Mouse (Mus musculus): ENCODE measurements at regions not wholly inside any gene's neighbourhood (a gene's known extent, or its start where the extent isn't known, plus 50 kb on each side); places are given as distances from the start of the nearest gene placed in this dataset.

- Histone ChIP-seq H3K36me3 (no peaks in the 10 kb centered on the region), H3K27ac (no peak overlapping the region), H3K4me3 (no peak overlapping the region), H3K4me1 (peaks cover 3% of the 10 kb centered on the region; the same call in 1 of the 2 replicates), H3K9ac (no peak overlapping the region), H3K9me3 (no peaks in the 10 kb centered on the region), H3K4me2 (no peak overlapping the region), H3K27me3 (no peaks in the 10 kb centered on the region)
- no peak for ATAC-seq (ENCODE audit: borderline replicate concordance, extremely low read depth, low FRiP score, low TSS enrichment)
- 58% methylated on average over 11 of the region's 11 CpGs for WGBS
Observed at GRCm38 (mm10) chr1:77259789-77260188, 255.1 kb downstream of the Epha4 start.

DNA sequence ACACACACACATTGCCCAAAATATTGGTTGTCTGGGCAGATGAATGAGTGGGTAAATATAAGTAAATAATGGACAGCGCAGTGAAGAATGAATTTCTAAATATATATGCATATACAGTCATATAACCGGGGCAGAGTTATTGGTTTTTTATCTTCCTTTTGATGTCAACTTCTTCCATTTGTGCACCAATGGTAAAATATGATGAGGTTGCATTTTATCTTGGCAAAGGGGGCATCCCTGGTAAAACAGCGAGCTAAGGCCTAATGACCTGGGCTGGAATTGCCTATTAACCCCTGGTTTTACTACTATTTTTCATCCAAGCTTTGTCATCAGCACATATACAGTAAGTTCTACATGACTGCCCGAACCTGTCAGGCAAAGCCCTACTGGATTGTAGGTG, 253.2 kb downstream of the Epha4 start:
- H3K9me3 ChIP-seq: no peaks in the 10 kb centered on the region
- no peak overlapping the region for H3K4me2 ChIP-seq

DNA sequence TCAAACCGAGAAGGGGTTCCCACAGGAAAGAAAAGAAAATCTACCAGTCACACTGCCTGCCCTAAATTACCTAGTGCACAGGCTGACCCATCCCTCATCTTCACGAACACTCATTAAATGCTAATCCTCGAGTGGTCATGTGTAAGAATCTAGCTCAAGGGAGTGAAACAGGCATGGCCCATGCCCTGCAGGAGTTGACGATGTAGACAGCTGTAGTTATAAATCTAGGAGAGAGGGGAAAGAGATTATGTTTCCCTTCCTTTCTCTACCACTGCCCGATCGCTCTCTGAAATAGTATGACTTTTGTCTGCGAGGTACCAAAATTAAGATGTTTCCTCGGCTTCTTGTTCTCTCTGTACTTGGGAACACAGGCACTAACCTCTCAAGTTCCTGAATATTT, 249.2 kb downstream of the Epha4 start:
- H3K27ac ChIP-seq: no peak overlapping the region
- H3K4me2 ChIP-seq: no peak overlapping the region
- H3K36me3 ChIP-seq: no peaks in the 10 kb centered on the region
- H3K9ac ChIP-seq: no peak overlapping the region
- H3K9me3 ChIP-seq: no peaks in the 10 kb centered on the region
- no peaks in the 10 kb centered on the region for H3K27me3 ChIP-seq
- ATAC-seq (ENCODE audit: borderline replicate concordance, extremely low read depth, low FRiP score, low TSS enrichment): no peak
- H3K4me1 ChIP-seq: no peaks in the 10 kb centered on the region
- no peak overlapping the region for H3K4me3 ChIP-seq
- WGBS: 58% methylated on average over 8 of the region's 8 CpGs

More for the DNA sequence above, 253.2 kb downstream of the Epha4 start:
- H3K9ac ChIP-seq: no peak overlapping the region
- no peaks in the 10 kb centered on the region for H3K36me3 ChIP-seq
- no peak for ATAC-seq (ENCODE audit: borderline replicate concordance, extremely low read depth, low FRiP score, low TSS enrichment)
- no peaks in the 10 kb centered on the region for H3K27me3 ChIP-seq
- H3K4me3 ChIP-seq: no peak overlapping the region
- peaks cover 3% of the 10 kb centered on the region; the same call in 1 of the 2 replicates for H3K4me1 ChIP-seq
- H3K27ac ChIP-seq: no peak overlapping the region
- 85% methylated on average over 4 of the region's 4 CpGs for WGBS

DNA sequence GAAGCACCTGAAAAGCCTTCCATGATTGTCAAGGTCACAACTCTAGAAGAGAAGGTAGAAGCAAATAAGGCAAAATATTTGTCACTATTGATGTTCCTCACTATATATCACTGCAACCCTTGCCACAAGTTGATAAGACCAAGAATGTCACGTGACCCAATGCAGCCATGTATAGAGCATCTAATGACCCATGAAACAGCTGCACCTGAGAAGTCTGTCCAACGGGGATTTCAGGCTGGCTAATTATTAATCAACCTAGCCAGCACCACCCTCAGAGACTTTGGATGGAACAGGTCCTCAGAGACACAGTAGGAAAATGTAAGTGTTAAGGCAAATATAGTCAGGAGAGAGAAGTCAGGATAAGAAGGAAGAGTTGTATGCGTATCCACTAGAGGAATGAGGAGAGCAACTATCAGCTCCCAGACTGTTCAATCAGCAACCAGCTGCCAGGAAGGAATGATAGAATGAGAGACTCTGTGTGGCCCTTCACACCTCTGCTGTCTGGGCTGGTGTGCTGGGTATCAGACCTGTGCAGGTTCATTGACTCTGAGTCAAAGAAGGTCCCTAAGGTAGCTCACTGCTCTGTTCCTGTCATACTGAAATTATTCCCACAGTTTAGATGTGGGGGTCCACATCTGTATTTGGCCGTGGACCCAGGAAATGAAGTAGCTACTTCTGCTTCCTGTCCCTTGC, 247.4 kb downstream of the Epha4 start:
- 64% methylated on average over 4 of the region's 4 CpGs for WGBS
- H3K36me3 ChIP-seq: no peaks in the 10 kb centered on the region
- H3K27me3 ChIP-seq: no peaks in the 10 kb centered on the region
- H3K4me3 ChIP-seq: no peak overlapping the region
- H3K9me3 ChIP-seq: no peaks in the 10 kb centered on the region
- no peak overlapping the region for H3K9ac ChIP-seq
- ATAC-seq (ENCODE audit: borderline replicate concordance, extremely low read depth, low FRiP score, low TSS enrichment): no peak
- H3K4me1 ChIP-seq: no peaks in the 10 kb centered on the region
- H3K4me2 ChIP-seq: no peak overlapping the region
- H3K27ac ChIP-seq: no peak overlapping the region

DNA sequence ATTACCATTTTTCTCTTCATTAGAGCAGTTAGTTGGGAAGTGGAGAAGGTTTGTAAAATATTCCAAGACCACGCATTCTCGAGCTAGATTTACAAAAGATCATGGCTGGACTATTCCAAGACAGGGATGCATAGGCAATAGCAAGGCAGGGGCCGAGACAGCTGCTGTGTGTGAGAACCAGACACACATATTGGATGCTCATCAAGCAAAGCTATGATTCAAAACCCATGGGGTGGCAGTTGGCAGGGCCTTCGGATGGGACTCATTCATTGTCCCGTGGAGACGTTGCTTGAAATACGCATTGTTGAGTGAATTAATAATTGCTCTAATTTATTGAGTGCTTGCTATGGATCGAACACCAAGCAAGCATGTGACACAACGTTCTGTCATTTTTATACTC, 239.6 kb downstream of the Epha4 start:
- H3K36me3 ChIP-seq: no peaks in the 10 kb centered on the region
- no peak overlapping the region for H3K4me3 ChIP-seq
- ATAC-seq (ENCODE audit: borderline replicate concordance, extremely low read depth, low FRiP score, low TSS enrichment): no peak
- no peaks in the 10 kb centered on the region for H3K27me3 ChIP-seq
- H3K9ac ChIP-seq: no peak overlapping the region
- no peak overlapping the region for H3K27ac ChIP-seq
- H3K4me2 ChIP-seq: no peak overlapping the region
- WGBS: 83% methylated on average over 9 of the region's 9 CpGs
- H3K4me1 ChIP-seq: no peaks in the 10 kb centered on the region
- H3K9me3 ChIP-seq: no peaks in the 10 kb centered on the region

- no peaks in the 10 kb centered on the region for H3K36me3 ChIP-seq
- H3K4me3 ChIP-seq: no peak overlapping the region
- no peaks in the 10 kb centered on the region for H3K27me3 ChIP-seq
- no peak overlapping the region for H3K27ac ChIP-seq
- no peak overlapping the region for H3K4me2 ChIP-seq
- H3K9ac ChIP-seq: no peak overlapping the region
- WGBS: 34% methylated on average over 7 of the region's 7 CpGs
- ATAC-seq (ENCODE audit: borderline replicate concordance, extremely low read depth, low FRiP score, low TSS enrichment): no peak
- H3K4me1 ChIP-seq: no peaks in the 10 kb centered on the region
- no peaks in the 10 kb centered on the region for H3K9me3 ChIP-seq
Observed at GRCm38 (mm10) chr1:77279566-77279965, 235.3 kb downstream of the Epha4 start.

DNA sequence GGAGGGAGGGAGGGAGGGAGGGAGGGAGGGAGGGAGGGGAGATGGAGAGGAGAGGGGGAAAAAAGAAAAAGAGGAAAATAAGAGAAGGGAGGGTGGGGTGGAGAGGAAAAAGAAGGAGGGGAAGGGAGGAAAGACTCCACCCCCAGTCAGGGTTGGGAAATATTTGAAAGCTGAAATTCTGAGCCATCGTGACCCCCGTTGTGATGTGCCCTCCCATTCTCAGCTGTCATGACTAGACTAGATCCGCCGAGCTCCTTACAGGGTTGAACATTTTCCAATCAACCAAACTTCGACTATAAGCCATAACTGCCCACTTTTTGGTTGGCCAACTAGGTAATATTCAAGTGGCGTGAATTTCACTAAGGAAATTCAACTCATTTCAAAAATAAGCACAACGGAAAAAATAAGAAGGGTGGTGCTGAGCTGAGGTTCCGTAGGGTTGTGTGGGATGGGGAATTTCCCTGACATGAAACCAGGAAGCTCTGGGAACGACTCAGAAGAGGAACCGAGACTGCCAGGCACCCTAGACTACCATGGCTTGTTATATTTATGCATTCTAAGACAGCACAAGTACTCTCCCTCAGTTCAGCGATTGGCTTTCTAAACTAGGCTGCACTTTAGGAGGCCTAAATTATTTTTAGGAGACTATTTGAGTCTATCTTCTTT, 234.4 kb downstream of the Epha4 start:
- ATAC-seq (ENCODE audit: borderline replicate concordance, extremely low read depth, low FRiP score, low TSS enrichment): no peak
- Histone ChIP-seq H3K4me2 (no peak overlapping the region), H3K9me3 (no peaks in the 10 kb centered on the region), H3K4me3 (no peak overlapping the region), H3K9ac (no peak overlapping the region), H3K27me3 (no peaks in the 10 kb centered on the region), H3K4me1 (no peaks in the 10 kb centered on the region), H3K36me3 (no peaks in the 10 kb centered on the region), H3K27ac (no peak overlapping the region)
- WGBS: 79% methylated on average over 11 of the region's 11 CpGs

GRCm38 (mm10) chr1:77281741-77282140, 233.1 kb downstream of the Epha4 start:
- no peaks in the 10 kb centered on the region for H3K36me3 ChIP-seq
- no peak overlapping the region for H3K27ac ChIP-seq
- no peaks in the 10 kb centered on the region for H3K4me1 ChIP-seq
- no peaks in the 10 kb centered on the region for H3K27me3 ChIP-seq
- ATAC-seq (ENCODE audit: borderline replicate concordance, extremely low read depth, low FRiP score, low TSS enrichment): no peak
- 87% methylated on average over 4 of the region's 4 CpGs for whole genome bisulfite sequencing
- no peak overlapping the region for H3K9ac ChIP-seq
- no peaks in the 10 kb centered on the region for H3K9me3 ChIP-seq
- no peak overlapping the region for H3K4me2 ChIP-seq
- no peak overlapping the region for H3K4me3 ChIP-seq

GRCm38 (mm10) chr1:77298713-77299132, 216.2 kb downstream of the Epha4 start:
- Histone ChIP-seq H3K9me3 (no peaks in the 10 kb centered on the region), H3K4me1 (no peaks in the 10 kb centered on the region), H3K27me3 (no peaks in the 10 kb centered on the region), H3K9ac (no peak overlapping the region), H3K27ac (no peak overlapping the region), H3K4me3 (no peak overlapping the region), H3K36me3 (no peaks in the 10 kb centered on the region), H3K4me2 (no peak overlapping the region)
- WGBS: 65% methylated on average over 4 of the region's 4 CpGs
- ATAC-seq (ENCODE audit: borderline replicate concordance, extremely low read depth, low FRiP score, low TSS enrichment): peak; percentile 64; the same call in 1 of the 2 replicates

DNA sequence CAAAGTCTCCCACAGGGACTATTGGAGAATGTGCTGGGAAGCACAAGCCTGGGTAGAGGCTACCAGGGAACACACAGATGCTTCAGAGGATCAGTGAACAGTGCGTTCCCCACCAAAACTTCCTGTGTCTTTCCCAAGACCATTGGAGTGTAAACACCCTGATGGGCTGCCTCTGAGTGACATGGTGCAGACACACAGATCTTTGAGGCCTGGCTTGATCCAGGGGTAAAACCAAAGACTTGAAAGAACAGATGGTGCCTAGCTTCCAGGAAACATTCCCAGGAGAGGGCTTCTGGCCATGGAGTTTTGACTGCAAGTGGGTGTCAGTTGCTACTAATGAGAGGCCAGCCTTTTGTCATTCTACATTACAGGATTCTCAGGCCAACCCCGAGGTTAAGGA, 214.1 kb downstream of the Epha4 start:
- Histone ChIP-seq H3K36me3 (no peaks in the 10 kb centered on the region), H3K4me1 (no peaks in the 10 kb centered on the region), H3K27ac (no peak overlapping the region), H3K9me3 (no peaks in the 10 kb centered on the region), H3K4me2 (no peak overlapping the region), H3K27me3 (no peaks in the 10 kb centered on the region), H3K4me3 (no peak overlapping the region), H3K9ac (no peak overlapping the region)
- WGBS: 61% methylated on average over 2 of the region's 2 CpGs
- ATAC-seq (ENCODE audit: borderline replicate concordance, extremely low read depth, low FRiP score, low TSS enrichment): no peak

- no peak overlapping the region for H3K4me2 ChIP-seq
- no peak overlapping the region for H3K27ac ChIP-seq
- WGBS: 87% methylated on average over 2 of the region's 2 CpGs
- H3K9ac ChIP-seq: no peak overlapping the region
- no peaks in the 10 kb centered on the region for H3K4me1 ChIP-seq
- no peak for ATAC-seq (ENCODE audit: borderline replicate concordance, extremely low read depth, low FRiP score, low TSS enrichment)
- no peaks in the 10 kb centered on the region for H3K9me3 ChIP-seq
- no peak overlapping the region for H3K4me3 ChIP-seq
- no peaks in the 10 kb centered on the region for H3K27me3 ChIP-seq
- H3K36me3 ChIP-seq: no peaks in the 10 kb centered on the region
Observed at GRCm38 (mm10) chr1:77304770-77305169, 210.1 kb downstream of the Epha4 start.

DNA sequence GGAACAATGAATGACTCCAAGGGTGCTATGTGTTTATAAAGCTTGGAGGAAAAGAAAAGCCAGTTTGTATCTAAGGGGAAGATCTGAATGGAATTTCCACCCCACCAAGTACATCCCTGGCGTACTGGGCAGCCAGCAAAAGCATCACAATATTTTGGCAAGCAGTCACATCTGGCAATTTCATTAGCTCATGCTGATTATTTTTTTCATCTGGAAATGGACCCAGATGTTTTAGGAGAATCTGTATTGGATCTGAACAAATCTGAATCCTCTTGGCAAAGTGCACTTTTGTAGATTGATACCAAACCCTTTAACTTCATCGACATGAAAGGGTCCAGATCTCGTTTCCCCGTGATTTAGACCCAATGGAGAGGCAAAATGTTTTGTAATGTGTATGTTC, 207.1 kb downstream of the Epha4 start:
- no peaks in the 10 kb centered on the region for H3K27me3 ChIP-seq
- 74% methylated on average over 4 of the region's 4 CpGs for WGBS
- H3K4me1 ChIP-seq: no peaks in the 10 kb centered on the region
- no peak overlapping the region for H3K4me2 ChIP-seq
- no peak overlapping the region for H3K9ac ChIP-seq
- no peak overlapping the region for H3K27ac ChIP-seq
- no peak for ATAC-seq (ENCODE audit: borderline replicate concordance, extremely low read depth, low FRiP score, low TSS enrichment)
- no peaks in the 10 kb centered on the region for H3K9me3 ChIP-seq
- no peaks in the 10 kb centered on the region for H3K36me3 ChIP-seq
- no peak overlapping the region for H3K4me3 ChIP-seq

Data from lung, embryonic 15.5 days (tissue).